Mouse (Mus musculus): ENCODE measurements at regions not wholly inside any gene's neighbourhood (a gene's known extent, or its start where the extent isn't known, plus 50 kb on each side); places are given as distances from the start of the nearest gene placed in this dataset.
"Not testable (repeated sequence)": the region's sequence is repeated elsewhere in the genome, so short reads cannot be mapped to it uniquely, and the experiment has no call there.

DNA sequence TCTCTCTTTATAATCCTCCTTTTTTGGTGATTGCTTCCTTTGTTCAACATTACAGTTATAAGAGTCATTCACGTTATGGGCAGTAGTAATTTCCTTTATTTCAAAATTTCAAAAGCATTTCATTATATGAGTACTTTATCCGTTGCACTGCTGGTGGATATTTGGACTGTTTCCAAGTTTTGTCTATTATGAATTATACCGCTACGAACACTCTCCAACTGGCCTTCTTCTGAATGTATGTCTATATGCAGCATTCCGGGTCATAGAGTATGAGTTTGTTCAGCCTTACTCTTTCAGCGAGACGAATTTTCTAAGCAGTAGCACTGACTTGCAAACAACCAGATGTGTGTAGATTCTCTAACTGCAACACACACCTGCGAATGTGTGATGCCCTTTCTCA, 57.8 kb downstream of the Dusp6 start:
- no peak for DNase-seq (ENCODE audit: low spot score)
- 93% methylated on average over 8 of the region's 8 CpGs for WGBS
- no peaks in the 10 kb centered on the region for H3K4me1 ChIP-seq
- H3K36me3 ChIP-seq = no peaks in the 10 kb centered on the region
- no peaks in the 10 kb centered on the region for H3K27me3 ChIP-seq (ENCODE audit: low read depth, poor library complexity, severe bottlenecking)
- H3K4me3 ChIP-seq = no peak overlapping the region
- no peak overlapping the region for H3K27ac ChIP-seq
- no peaks in the 10 kb centered on the region for H3K9me3 ChIP-seq (replicated peaks)

GRCm38 (mm10) chr10:99323358-99323757, 60.3 kb downstream of the Dusp6 start:
- Histone ChIP-seq H3K9me3 (replicated peaks) (no peaks in the 10 kb centered on the region), H3K4me1 (no peaks in the 10 kb centered on the region), H3K36me3 (no peaks in the 10 kb centered on the region), H3K27ac (no peak overlapping the region), H3K27me3 (ENCODE audit: low read depth, poor library complexity, severe bottlenecking) (no peaks in the 10 kb centered on the region), H3K4me3 (no peak overlapping the region)
- WGBS = 84% methylated on average over 8 of the region's 8 CpGs
- DNase-seq (ENCODE audit: low spot score) = no peak

DNA sequence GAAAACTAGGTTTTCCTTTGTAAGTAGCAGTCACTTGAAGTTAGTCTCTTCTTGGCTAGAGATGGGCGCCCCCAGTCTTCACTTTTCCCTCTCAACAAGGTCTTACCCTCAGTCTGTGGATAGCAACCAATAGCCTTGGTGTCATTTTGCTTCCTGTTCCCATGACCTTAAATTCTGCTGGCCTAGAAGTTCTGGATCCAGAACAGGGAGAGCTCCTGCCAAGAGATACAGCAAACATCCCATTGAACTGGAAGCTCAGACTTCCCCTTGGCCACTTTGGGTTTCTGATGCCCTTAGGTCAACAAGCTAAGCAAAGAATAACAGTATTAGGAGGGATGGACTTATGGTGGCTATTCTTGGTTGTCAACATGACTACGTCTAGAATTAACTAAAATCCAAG, 64.5 kb downstream of the Dusp6 start:
- no peak overlapping the region for H3K4me3 ChIP-seq
- no peaks in the 10 kb centered on the region for H3K9me3 ChIP-seq (replicated peaks)
- H3K27me3 ChIP-seq (ENCODE audit: low read depth, poor library complexity, severe bottlenecking) = no peaks in the 10 kb centered on the region
- H3K27ac ChIP-seq = no peak overlapping the region
- WGBS = 88% methylated on average over 2 of the region's 2 CpGs
- no peaks in the 10 kb centered on the region for H3K36me3 ChIP-seq
- peaks cover 13% of the 10 kb centered on the region for H3K4me1 ChIP-seq
- DNase-seq (ENCODE audit: low spot score) = no peak

- 93% methylated on average over 8 of the region's 8 CpGs for WGBS
- Histone ChIP-seq H3K27ac (no peak overlapping the region), H3K9me3 (replicated peaks) (no peaks in the 10 kb centered on the region)
Measured at GRCm38 (mm10) chr10:99328568-99328967, 65.5 kb downstream of the Dusp6 start.

DNA sequence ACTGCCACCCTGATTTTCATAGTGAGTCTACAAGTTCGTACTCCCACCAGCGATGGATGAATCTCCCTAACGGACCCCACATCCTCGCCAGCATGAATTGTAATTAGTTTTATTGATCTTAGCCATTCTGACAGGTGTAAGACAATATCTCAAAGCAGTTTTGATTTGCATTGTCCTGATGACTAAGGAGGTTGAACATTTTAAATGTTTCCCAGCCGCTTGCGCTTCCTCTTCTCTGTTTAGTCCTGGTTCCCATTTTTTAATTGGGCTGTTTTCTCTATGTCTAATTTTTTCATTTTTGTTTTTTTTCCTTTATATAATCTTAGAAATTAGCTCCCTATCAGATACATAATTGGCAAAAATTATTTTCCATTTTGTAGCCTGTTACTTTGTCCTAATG, 66.4 kb downstream of the Dusp6 start:
- WGBS = 94% methylated on average over 6 of the region's 6 CpGs
- Histone ChIP-seq H3K4me1 (peaks cover 13% of the 10 kb centered on the region), H3K27ac (no peak overlapping the region), H3K36me3 (no peaks in the 10 kb centered on the region), H3K27me3 (ENCODE audit: low read depth, poor library complexity, severe bottlenecking) (no peaks in the 10 kb centered on the region), H3K9me3 (replicated peaks) (no peaks in the 10 kb centered on the region), H3K4me3 (no peak overlapping the region)
- no peak for DNase-seq (ENCODE audit: low spot score)

More at GRCm38 (mm10) chr10:99328568-99328967, 65.5 kb downstream of the Dusp6 start:
- Histone ChIP-seq H3K4me3 (no peak overlapping the region), H3K27me3 (ENCODE audit: low read depth, poor library complexity, severe bottlenecking) (no peaks in the 10 kb centered on the region), H3K4me1 (peaks cover 13% of the 10 kb centered on the region), H3K36me3 (no peaks in the 10 kb centered on the region)
- DNase-seq (ENCODE audit: low spot score) = no peak

GRCm38 (mm10) chr10:99330519-99330918, 67.5 kb downstream of the Dusp6 start:
- Histone ChIP-seq H3K36me3 (no peaks in the 10 kb centered on the region), H3K27me3 (ENCODE audit: low read depth, poor library complexity, severe bottlenecking) (no peaks in the 10 kb centered on the region), H3K9me3 (replicated peaks) (no peaks in the 10 kb centered on the region), H3K27ac (peak overlapping the region; percentile 60), H3K4me3 (no peak overlapping the region), H3K4me1 (peaks cover 13% of the 10 kb centered on the region)
- no peak for DNase-seq (ENCODE audit: low spot score)
- WGBS = 31% methylated on average over 7 of the region's 7 CpGs

GRCm38 (mm10) chr10:99331876-99332275, 68.8 kb downstream of the Dusp6 start:
- Histone ChIP-seq H3K36me3 (no peaks in the 10 kb centered on the region), H3K27ac (no peak overlapping the region), H3K9me3 (replicated peaks) (no peaks in the 10 kb centered on the region), H3K27me3 (ENCODE audit: low read depth, poor library complexity, severe bottlenecking) (no peaks in the 10 kb centered on the region), H3K4me1 (peaks cover 13% of the 10 kb centered on the region), H3K4me3 (no peak overlapping the region)
- WGBS = 94% methylated on average over 12 of the region's 12 CpGs
- no peak for DNase-seq (ENCODE audit: low spot score)

DNA sequence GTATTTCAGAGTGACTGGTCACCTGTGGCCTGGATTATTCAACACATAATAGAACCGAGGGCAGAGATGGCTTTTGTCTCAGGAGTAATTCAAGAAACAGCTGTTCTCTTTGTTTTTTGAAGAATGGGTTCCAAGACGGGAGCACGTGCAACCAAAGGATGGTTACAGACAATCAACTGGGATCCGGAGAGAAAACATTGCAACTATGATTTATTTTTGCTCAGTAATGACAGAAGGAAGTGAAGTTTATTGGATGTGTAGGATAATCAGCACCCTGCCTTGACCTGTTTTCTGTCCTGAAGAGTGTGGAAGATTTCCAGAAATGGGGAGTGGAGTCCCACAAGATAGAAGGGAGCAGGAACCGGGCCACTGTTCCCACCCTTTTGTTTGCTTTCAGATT, 70.8 kb downstream of the Dusp6 start:
- Histone ChIP-seq H3K27ac (no peak overlapping the region), H3K9me3 (replicated peaks) (no peaks in the 10 kb centered on the region), H3K4me1 (peaks cover 13% of the 10 kb centered on the region), H3K36me3 (no peaks in the 10 kb centered on the region), H3K4me3 (no peak overlapping the region), H3K27me3 (ENCODE audit: low read depth, poor library complexity, severe bottlenecking) (no peaks in the 10 kb centered on the region)
- no peak for DNase-seq (ENCODE audit: low spot score)
- 92% methylated on average over 5 of the region's 5 CpGs for WGBS

DNA sequence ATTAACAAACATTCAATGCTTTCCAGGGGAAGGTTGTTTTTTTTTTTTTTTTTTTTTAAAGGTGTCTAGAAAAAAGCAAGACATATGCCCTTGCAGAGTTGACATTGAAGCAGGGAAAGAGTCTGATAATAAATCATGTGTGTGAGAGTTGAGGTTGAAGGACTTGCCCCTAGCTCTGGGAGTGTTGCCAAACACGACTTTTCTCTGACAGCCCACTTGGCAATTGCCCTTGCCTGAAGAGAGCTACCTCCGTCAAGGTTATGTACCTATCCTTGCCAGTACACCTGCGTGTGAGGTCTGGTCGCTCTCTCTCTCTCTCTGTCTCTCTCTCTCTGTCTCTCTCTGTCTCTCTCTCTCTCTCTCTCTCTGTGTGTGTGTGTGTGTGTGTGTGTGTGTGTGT, 73.1 kb downstream of the Dusp6 start:
- 87% methylated on average over 4 of the region's 4 CpGs for WGBS
- H3K27me3 ChIP-seq (ENCODE audit: low read depth, poor library complexity, severe bottlenecking) = no peaks in the 10 kb centered on the region
- H3K9me3 ChIP-seq (replicated peaks) = no peaks in the 10 kb centered on the region
- DNase-seq (ENCODE audit: low spot score) = no peak
- H3K36me3 ChIP-seq = no peaks in the 10 kb centered on the region
- H3K4me3 ChIP-seq = no peak overlapping the region
- H3K27ac ChIP-seq = no peak overlapping the region
- H3K4me1 ChIP-seq = peaks cover 3% of the 10 kb centered on the region; the same call in 1 of the 2 replicates

DNA sequence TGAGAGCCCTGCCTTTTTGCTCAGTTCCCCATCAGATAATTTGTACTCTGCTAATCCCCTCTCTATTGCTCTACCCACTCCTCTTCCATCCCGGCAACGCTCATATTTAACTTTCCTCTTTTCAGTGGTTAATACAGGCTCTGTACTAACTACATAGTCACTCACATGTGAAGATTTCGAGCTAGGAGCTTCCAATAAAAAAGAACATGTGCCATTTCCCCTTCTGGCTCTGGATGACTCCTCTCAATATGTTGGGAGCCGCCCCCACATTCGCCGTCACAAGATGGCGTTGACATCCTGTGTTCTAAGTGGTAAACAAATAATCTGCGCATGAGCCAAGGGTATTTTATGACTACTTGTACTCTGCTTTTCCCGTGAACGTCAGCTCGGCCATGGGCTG, 75.8 kb downstream of the Dusp6 start:
- not testable (repeated sequence) for H3K4me3 ChIP-seq; H3K4me1 ChIP-seq; DNase-seq (ENCODE audit: low spot score); H3K36me3 ChIP-seq; H3K27ac ChIP-seq; H3K9me3 ChIP-seq (replicated peaks); H3K27me3 ChIP-seq (ENCODE audit: low read depth, poor library complexity, severe bottlenecking)
- WGBS = 98% methylated on average over 8 of the region's 11 CpGs

GRCm38 (mm10) chr10:99339291-99339912, 76.4 kb downstream of the Dusp6 start:
- not testable (repeated sequence) for H3K9me3 ChIP-seq (replicated peaks); H3K4me1 ChIP-seq; H3K36me3 ChIP-seq; H3K27ac ChIP-seq; H3K4me3 ChIP-seq; DNase-seq (ENCODE audit: low spot score); H3K27me3 ChIP-seq (ENCODE audit: low read depth, poor library complexity, severe bottlenecking)
- 96% methylated on average over 15 of the region's 19 CpGs for WGBS

GRCm38 (mm10) chr10:99340057-99340456, 77.0 kb downstream of the Dusp6 start:
- not testable (repeated sequence) for H3K4me1 ChIP-seq; DNase-seq (ENCODE audit: low spot score); H3K27me3 ChIP-seq (ENCODE audit: low read depth, poor library complexity, severe bottlenecking); H3K4me3 ChIP-seq; H3K36me3 ChIP-seq; H3K27ac ChIP-seq; H3K9me3 ChIP-seq (replicated peaks)
- WGBS = 98% methylated on average over 10 of the region's 25 CpGs

DNA sequence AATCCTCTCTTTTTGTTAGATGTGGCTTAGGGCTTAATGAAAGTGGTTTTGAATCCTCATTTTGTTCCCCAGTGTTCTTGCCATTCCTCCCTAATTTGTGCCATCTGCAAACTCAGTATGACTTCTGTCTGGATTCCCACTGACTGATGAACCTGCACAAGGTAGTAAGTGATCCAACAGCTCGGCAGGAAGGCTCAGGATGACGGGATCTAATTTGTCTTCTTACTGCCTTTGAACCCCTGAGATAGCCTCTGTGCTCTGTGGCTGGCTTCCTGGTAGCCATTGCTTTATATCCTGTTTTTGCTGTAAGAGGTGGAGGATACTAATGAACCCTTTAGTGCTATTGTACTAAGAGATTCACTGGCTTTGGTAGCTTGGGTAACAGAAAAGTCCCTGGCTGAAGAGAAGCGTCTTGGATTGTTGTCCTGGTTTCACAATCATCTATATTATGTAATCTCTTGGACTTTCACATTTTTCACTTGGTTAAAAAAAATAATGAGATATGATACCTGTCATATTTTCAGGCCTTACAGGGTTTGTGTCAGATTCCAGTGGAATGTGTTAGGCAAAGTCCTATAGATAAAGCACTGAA, 86.2 kb downstream of the Dusp6 start:
- Histone ChIP-seq H3K36me3 (no peaks in the 10 kb centered on the region), H3K9me3 (replicated peaks) (no peaks in the 10 kb centered on the region), H3K27ac (no peak overlapping the region), H3K4me3 (no peak overlapping the region), H3K27me3 (ENCODE audit: low read depth, poor library complexity, severe bottlenecking) (no peaks in the 10 kb centered on the region), H3K4me1 (peaks cover 32% of the 10 kb centered on the region)
- whole genome bisulfite sequencing = 50% methylated on average over 3 of the region's 3 CpGs
- no peak for DNase-seq (ENCODE audit: low spot score)
